Mouse (Mus musculus) stomach, postnatal 0 days (tissue): ENCODE results near the gene Rnasel.

Experiments
- CTCF ChIP-seq: IDR thresholded peaks from 2 replicates; pipeline ENCODE4 v1.5.1; 2016; ENCODE audit warnings: antibody characterized with exemption, low read depth, mild to moderate bottlenecking, moderate library complexity
- EP300 ChIP-seq: optimal IDR thresholded peaks from 2 replicates; pipeline ENCODE3; 2016; ENCODE audit warnings: antibody characterized with exemption

DNA sequence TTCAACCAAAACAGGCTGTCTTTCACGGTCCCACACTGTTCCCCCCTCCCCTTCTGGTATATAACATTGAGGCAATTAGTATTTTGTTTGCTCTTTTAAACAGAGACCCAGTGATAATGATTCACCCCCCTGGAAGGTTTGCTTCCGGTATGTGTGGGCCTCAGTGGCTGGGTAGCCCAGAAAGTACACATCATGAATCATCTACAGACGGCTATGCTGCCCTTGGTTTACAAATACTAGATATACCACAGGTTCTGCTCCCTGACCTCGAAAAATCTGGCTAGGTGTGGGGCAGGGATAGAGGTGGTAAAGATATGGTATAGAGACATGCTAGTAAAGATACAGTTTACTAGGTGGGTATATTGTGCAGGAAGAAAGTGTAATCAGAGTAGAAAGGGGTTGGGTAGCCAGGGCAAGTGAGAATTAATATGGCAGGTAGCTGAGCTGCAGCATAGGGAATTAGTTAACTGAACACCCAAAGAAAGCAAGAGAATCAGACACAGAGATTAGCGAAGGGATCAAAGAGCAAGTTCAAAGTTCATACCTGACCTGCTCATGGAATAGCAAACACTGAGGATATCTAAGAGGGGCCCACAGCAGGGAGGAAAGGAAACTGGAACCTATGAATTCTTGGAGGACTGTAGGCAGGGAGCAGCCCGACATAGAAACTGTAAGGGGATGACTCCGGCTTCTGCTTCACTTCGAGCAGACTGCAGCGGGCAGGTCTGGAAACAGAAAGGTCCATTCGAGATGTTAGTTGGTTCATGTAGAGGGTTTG lies 21.0 kb downstream of the Rnasel start:
- no peak for TF ChIP-seq CTCF
- TF ChIP-seq EP300: no peak
